Mouse (Mus musculus) heart, postnatal 0 days (tissue): Measurements from ENCODE around the gene Dnajc14. TPM values are rescaled to one million over a fixed set of nuclear protein-coding genes. Genes with fewer than 3 reads are reported as not detected.

Source experiments
- ATAC-seq: fragments of 200-750 bp; cut with Nextera tagmentation; 2 replicates; pipeline ENCODE4 v1.8.0; 2017; ENCODE audit warnings: low read depth, moderate number of reproducible peaks, moderate library complexity; ENCODE audit not compliant: insufficient read depth
- DNase-seq: peaks from one replicate; pipeline ENCODE4 v3.0.0-alpha.2; 2016; ENCODE audit warnings: low spot score
- H3K27ac ChIP-seq: fragments of 300-500 bp; sonication (generic); 2 replicates; pipeline ENCODE4 v1.5.1; 2014; ENCODE audit warnings: low read depth, mild to moderate bottlenecking
- H3K27me3 ChIP-seq: fragments of 300-500 bp; sonication (generic); 2 replicates; pipeline ENCODE4 v1.6.1; 2014; ENCODE audit warnings: low read length, mixed read lengths; ENCODE audit not compliant: control insufficient read depth, insufficient read depth
- H3K36me3 ChIP-seq: fragments of 300-500 bp; sonication (generic); replicated peaks from 2 replicates; pipeline ENCODE4 v1.6.1; 2014; ENCODE audit warnings: low read length, mixed read lengths; ENCODE audit not compliant: control insufficient read depth, insufficient read depth
- H3K4me1 ChIP-seq: fragments of 300-500 bp; sonication (generic); 2 replicates; pipeline ENCODE4 v1.6.1; 2014; ENCODE audit warnings: antibody characterized with exemption; ENCODE audit not compliant: control insufficient read depth, insufficient read depth
- H3K4me2 ChIP-seq: fragments of 300-500 bp; sonication (generic); 2 replicates; pipeline ENCODE4 v1.6.1; 2014; ENCODE audit warnings: low read depth, mild to moderate bottlenecking, low read length, moderate library complexity
- H3K4me3 ChIP-seq: fragments of 300-500 bp; sonication (generic); 2 replicates; pipeline ENCODE4 v1.5.1; 2014; ENCODE audit warnings: low read depth, low read length
- H3K9ac ChIP-seq: fragments of 300-500 bp; sonication (generic); replicated peaks from 2 replicates; pipeline ENCODE4 v1.6.1; 2014; ENCODE audit warnings: low read depth, low read length, mixed read lengths
- H3K9me3 ChIP-seq: fragments of 300-500 bp; sonication (generic); replicated peaks from 2 replicates; pipeline ENCODE4 v1.6.1; 2016; ENCODE audit warnings: low read length; ENCODE audit not compliant: control insufficient read depth
- CTCF ChIP-seq: IDR thresholded peaks from 2 replicates; pipeline ENCODE4 v1.5.1; 2016; ENCODE audit warnings: antibody characterized with exemption, control low read depth, low read depth
- EP300 ChIP-seq: IDR thresholded peaks from 2 replicates; pipeline ENCODE4 v1.6.1; 2016; ENCODE audit warnings: antibody characterized with exemption, low read depth
- WGBS: fragments of 180-500 bp; shearing (Covaris S2); extraction: QIAGEN DNeasy Blood & Tissue Kit; methylation state at CpG from one replicate; pipeline ENCODE4 v1.1.7; 2014; 5-methylcytosine and 5-hydroxymethylcytosine counted together
- polyA plus RNA-seq: library from polyadenylated mRNA; unstranded; fragments of >200 nt; fragmentation: Nextera tagmentation; extraction: Ambion mirVana; gene quantifications from 2 replicates; pipeline ENCODE4 v1.2.1, GENCODE M21; 2015
- total RNA-seq: library from RNA; depleted of rRNA; stranded (reverse); fragments of >200 nt; gene quantifications from 2 replicates; pipeline ENCODE4 v1.2.3, GENCODE M21; 2014; ENCODE audit warnings: low replicate concordance; rRNA removed

Gene Dnajc14
- total and polyA plus RNA-seq, 2 experiments from 2014 or later, result 29.7 to 29.8 TPM

DNA sequence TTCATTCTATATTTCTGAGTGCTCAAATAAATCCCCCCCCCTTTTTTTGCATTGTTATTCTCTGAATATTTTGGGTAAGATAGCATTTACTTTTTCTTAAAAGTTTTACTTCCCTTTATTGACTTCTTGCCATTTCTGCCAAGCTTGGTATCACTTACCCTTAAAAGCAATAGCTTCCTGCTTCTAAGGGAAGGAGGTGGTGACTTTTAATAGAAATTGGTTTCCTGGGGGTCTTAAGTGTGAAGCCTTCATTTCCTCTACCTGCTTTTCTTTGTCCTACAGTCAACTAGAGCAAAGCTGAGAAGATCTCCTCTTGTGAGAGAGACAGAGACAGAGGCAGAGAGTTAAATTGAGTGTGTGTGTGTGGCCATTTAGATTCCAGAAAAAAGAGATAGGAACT is 57.3 kb downstream of the Dnajc14 start:
- Histone ChIP-seq H3K4me3 (no peak overlapping the region), H3K27ac (no peak overlapping the region), H3K4me2 (no peak overlapping the region), H3K9me3 (no peaks in the 10 kb centered on the region), H3K27me3 (no peaks in the 10 kb centered on the region), H3K36me3 (peaks cover 46% of the 10 kb centered on the region), H3K9ac (no peak overlapping the region), H3K4me1 (no peaks in the 10 kb centered on the region)
- ATAC-seq (no peak), DNase-seq (no peak)
- TF ChIP-seq CTCF (no peak), EP300 (no peak)

DNA sequence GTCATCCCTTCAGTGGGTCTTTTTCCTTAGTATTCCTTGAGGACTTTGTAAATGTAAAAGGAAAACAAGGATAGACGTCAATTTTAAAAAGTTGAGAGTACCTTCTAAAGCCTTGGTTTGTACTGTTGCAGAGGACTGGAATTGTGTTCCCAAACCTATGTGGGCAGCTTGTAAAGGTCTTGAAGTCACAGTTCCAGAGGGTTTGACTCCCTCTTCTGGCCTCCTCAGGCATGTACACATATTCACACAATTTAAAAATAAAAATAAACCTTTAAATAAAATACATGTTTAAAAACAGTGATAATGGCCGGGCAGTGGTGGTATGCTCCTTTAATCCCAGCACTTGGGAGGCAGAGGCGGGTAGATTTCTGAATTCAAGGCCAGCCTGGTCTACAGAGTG is 62.2 kb downstream of the Dnajc14 start:
- Histone ChIP-seq H3K36me3 (peaks cover 54% of the 10 kb centered on the region), H3K4me2 (no peak overlapping the region), H3K4me3 (no peak overlapping the region), H3K27ac (no peak overlapping the region), H3K9me3 (no peaks in the 10 kb centered on the region), H3K9ac (no peak overlapping the region), H3K27me3 (no peaks in the 10 kb centered on the region), H3K4me1 (no peaks in the 10 kb centered on the region)
- TF ChIP-seq CTCF (peak; percentile 32; the same call in 1 of the 2 replicates), EP300 (no peak)
- ATAC-seq (no peak), DNase-seq (no peak)
- 72% methylated on average over 3 of the region's 3 CpGs for WGBS

DNA sequence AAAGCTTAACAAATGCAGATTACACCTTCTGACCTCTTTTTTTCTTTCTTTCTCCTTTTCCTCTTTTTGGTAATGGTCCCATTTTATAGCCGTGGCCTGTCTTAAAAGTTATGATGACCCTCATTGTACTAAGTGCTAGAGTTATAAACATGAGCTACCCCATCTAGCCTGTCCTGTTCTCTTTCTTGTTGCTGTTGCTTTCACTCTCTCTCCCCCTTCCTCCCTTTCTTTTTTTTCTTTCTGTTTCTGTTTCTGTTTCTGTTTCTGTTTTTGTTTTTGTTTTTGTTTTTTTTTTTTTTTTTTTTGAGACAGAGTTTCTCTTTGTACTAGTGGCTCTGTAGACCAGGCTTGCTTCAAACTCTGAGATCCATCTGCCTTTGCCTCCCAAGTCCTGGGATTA is 62.7 kb downstream of the Dnajc14 start:
- peaks cover 58% of the 10 kb centered on the region for H3K36me3 ChIP-seq
- no peaks in the 10 kb centered on the region for H3K27me3 ChIP-seq
- TF ChIP-seq EP300, result no peak
- H3K9me3 ChIP-seq, result no peaks in the 10 kb centered on the region
- WGBS, result 96% methylated on average over 1 of the region's 1 CpGs
- no peak overlapping the region for H3K4me3 ChIP-seq
- no peak overlapping the region for H3K27ac ChIP-seq
- no peak for ATAC-seq
- H3K9ac ChIP-seq, result no peak overlapping the region
- no peak for DNase-seq
- H3K4me1 ChIP-seq, result no peaks in the 10 kb centered on the region
- no peak overlapping the region for H3K4me2 ChIP-seq

Other genes starting within 250 kb of the Dnajc14 start
- gene Pa2g4, start 238.1 kb upstream of the Dnajc14 start, total RNA-seq, result 50.2 and 58.2 TPM in 2 replicates
- gene Pa2g4, start 238.1 kb upstream of the Dnajc14 start, polyA plus RNA-seq, result 72.4 and 74.3 TPM in 2 replicates
- gene Erbb3, start 214.4 kb upstream of the Dnajc14 start, total RNA-seq, result 6.9 and 10.6 TPM in 2 replicates
- 3.0 and 3.1 TPM in 2 replicates for gene Erbb3, start 214.4 kb upstream of the Dnajc14 start, polyA plus RNA-seq
- 1,086 and 1,110 TPM in 2 replicates for gene Rps26, start 177.3 kb upstream of the Dnajc14 start, total RNA-seq
- 341 and 360 TPM in 2 replicates for gene Rps26, start 177.3 kb upstream of the Dnajc14 start, polyA plus RNA-seq
- 0.11 and 1.4 TPM in 2 replicates for gene Ikzf4, start 158.1 kb upstream of the Dnajc14 start, total RNA-seq
- 0.52 and 0.59 TPM in 2 replicates for gene Ikzf4, start 158.1 kb upstream of the Dnajc14 start, polyA plus RNA-seq
- 17.2 and 21.4 TPM in 2 replicates for gene Suox, start 130.0 kb upstream of the Dnajc14 start, total RNA-seq
- gene Suox, start 130.0 kb upstream of the Dnajc14 start, polyA plus RNA-seq, result 11.9 and 12.5 TPM in 2 replicates
- gene Rab5b, start 107.8 kb upstream of the Dnajc14 start, total RNA-seq, result 68.1 and 75.3 TPM in 2 replicates
- 51.2 and 54.8 TPM in 2 replicates for gene Rab5b, start 107.8 kb upstream of the Dnajc14 start, polyA plus RNA-seq
- gene Pmel, start 99.9 kb upstream of the Dnajc14 start, total RNA-seq, result 7.7 and 23.2 TPM in 2 replicates
- gene Pmel, start 99.9 kb upstream of the Dnajc14 start, polyA plus RNA-seq, result 2.0 and 3.0 TPM in 2 replicates
- 71.8 and 74.7 TPM in 2 replicates for gene Cdk2, start 99.0 kb upstream of the Dnajc14 start, total RNA-seq
- 50.9 and 53.0 TPM in 2 replicates for gene Cdk2, start 99.0 kb upstream of the Dnajc14 start, polyA plus RNA-seq
- 4.8 and 6.8 TPM in 2 replicates for gene Dgka, start 59.2 kb upstream of the Dnajc14 start, total RNA-seq
- 4.8 and 5.2 TPM in 2 replicates for gene Dgka, start 59.2 kb upstream of the Dnajc14 start, polyA plus RNA-seq
- 37.1 and 49.2 TPM in 2 replicates for gene Pym1, start 56.2 kb upstream of the Dnajc14 start, total RNA-seq
- gene Pym1, start 56.2 kb upstream of the Dnajc14 start, polyA plus RNA-seq, result 13.7 and 16.5 TPM in 2 replicates
- 5.1 and 9.0 TPM in 2 replicates for gene Mmp19, start 13.2 kb upstream of the Dnajc14 start, total RNA-seq
- gene Mmp19, start 13.2 kb upstream of the Dnajc14 start, polyA plus RNA-seq, result 1.00 and 1.5 TPM in 2 replicates
- 17.9 and 24.4 TPM in 2 replicates for gene Tmem198b, start 308 bp downstream of the Dnajc14 start, total RNA-seq
- 11.1 and 11.6 TPM in 2 replicates for gene Tmem198b, start 308 bp downstream of the Dnajc14 start, polyA plus RNA-seq
- 19.4 and 20.0 TPM in 2 replicates for gene Sarnp, start 13.3 kb downstream of the Dnajc14 start, total RNA-seq
- gene Sarnp, start 13.3 kb downstream of the Dnajc14 start, polyA plus RNA-seq, result 135 and 141 TPM in 2 replicates
- gene Ormdl2, start 17.6 kb downstream of the Dnajc14 start, total RNA-seq, result 27.6 and 32.1 TPM in 2 replicates
- gene Ormdl2, start 17.6 kb downstream of the Dnajc14 start, polyA plus RNA-seq, result 20.2 and 26.7 TPM in 2 replicates
- gene Gdf11, start 87.7 kb downstream of the Dnajc14 start, total RNA-seq, result 1.6 and 6.7 TPM in 2 replicates
- gene Gdf11, start 87.7 kb downstream of the Dnajc14 start, polyA plus RNA-seq, result 1.5 and 1.7 TPM in 2 replicates
- gene Cd63, start 96.9 kb downstream of the Dnajc14 start, total RNA-seq, result 32.9 and 72.6 TPM in 2 replicates
- 381 and 398 TPM in 2 replicates for gene Cd63, start 96.9 kb downstream of the Dnajc14 start, polyA plus RNA-seq
- 7.6 and 14.3 TPM in 2 replicates for gene Rdh5, start 118.8 kb downstream of the Dnajc14 start, total RNA-seq
- 9.3 and 11.1 TPM in 2 replicates for gene Rdh5, start 118.8 kb downstream of the Dnajc14 start, polyA plus RNA-seq
- gene Bloc1s1, start 120.0 kb downstream of the Dnajc14 start, total RNA-seq, result 121 and 130 TPM in 2 replicates
- gene Bloc1s1, start 120.0 kb downstream of the Dnajc14 start, polyA plus RNA-seq, result 292 and 295 TPM in 2 replicates
- 22.3 and 41.4 TPM in 2 replicates for gene Itga7, start 129.8 kb downstream of the Dnajc14 start, total RNA-seq
- gene Itga7, start 129.8 kb downstream of the Dnajc14 start, polyA plus RNA-seq, result 18.5 and 22.7 TPM in 2 replicates
- not detected in 2 replicates for gene Mettl7b, start 156.9 kb downstream of the Dnajc14 start, total RNA-seq
- gene Mettl7b, start 156.9 kb downstream of the Dnajc14 start, polyA plus RNA-seq, result not detected in 2 replicates
- not detected in 2 replicates for gene Olfr9, start 185.4 kb downstream of the Dnajc14 start, total RNA-seq
- gene Olfr9, start 185.4 kb downstream of the Dnajc14 start, polyA plus RNA-seq, result not detected in 2 replicates
- gene Olfr763, start 206.7 kb downstream of the Dnajc14 start, total RNA-seq, result not detected in 2 replicates
- not detected in 2 replicates for gene Olfr763, start 206.7 kb downstream of the Dnajc14 start, polyA plus RNA-seq
- not detected in 2 replicates for gene Olfr764-ps1, start 235.8 kb downstream of the Dnajc14 start, total RNA-seq
- gene Olfr764-ps1, start 235.8 kb downstream of the Dnajc14 start, polyA plus RNA-seq, result not detected in 2 replicates
- not detected in 2 replicates for gene Olfr765, start 245.9 kb downstream of the Dnajc14 start, total RNA-seq
- not detected in 2 replicates for gene Olfr765, start 245.9 kb downstream of the Dnajc14 start, polyA plus RNA-seq